Mouse (Mus musculus) hindbrain, embryonic 16.5 days (tissue): ENCODE measurements at regions not wholly inside any gene's neighbourhood (a gene's known extent, or its start where the extent isn't known, plus 50 kb on each side); places are given as distances from the start of the nearest gene placed in this dataset.

ENCODE experiments used
- ATAC-seq: fragments of 200-750 bp; cut with Nextera tagmentation; 2 replicates; pipeline ENCODE4 v1.8.0; 2017; ENCODE audit warnings: moderate TSS enrichment, moderate library complexity
- H3K27ac ChIP-seq: fragments of 300-500 bp; sonication (generic); 2 replicates; pipeline ENCODE4 v1.5.1; 2014; ENCODE audit warnings: low read depth, mild to moderate bottlenecking, control low read depth, low read length, moderate library complexity
- H3K27me3 ChIP-seq: fragments of 300-500 bp; sonication (generic); replicated peaks from 2 replicates; pipeline ENCODE4 v1.6.1; 2014; ENCODE audit warnings: low read length; ENCODE audit not compliant: control insufficient read depth, insufficient read depth
- H3K36me3 ChIP-seq: fragments of 300-500 bp; sonication (generic); 2 replicates; pipeline ENCODE4 v1.6.1; 2014; ENCODE audit warnings: mild to moderate bottlenecking, low read length, moderate library complexity, mixed read lengths; ENCODE audit not compliant: control insufficient read depth, insufficient read depth
- H3K4me1 ChIP-seq: fragments of 300-500 bp; sonication (generic); 2 replicates; pipeline ENCODE4 v1.6.1; 2014; ENCODE audit warnings: low read depth, low read length; ENCODE audit not compliant: control insufficient read depth, insufficient read depth
- H3K4me2 ChIP-seq: fragments of 300-500 bp; sonication (generic); 2 replicates; pipeline ENCODE4 v1.6.1; 2014; ENCODE audit warnings: mild to moderate bottlenecking, low read length, control low read depth, moderate library complexity
- H3K4me3 ChIP-seq: fragments of 300-500 bp; sonication (generic); 2 replicates; pipeline ENCODE4 v1.5.1; 2014; ENCODE audit warnings: mild to moderate bottlenecking, low read length, control low read depth, moderate library complexity
- H3K9ac ChIP-seq: fragments of 300-500 bp; sonication (generic); 2 replicates; pipeline ENCODE4 v1.6.1; 2014; ENCODE audit warnings: low read depth, mild to moderate bottlenecking, control low read depth, low read length, moderate library complexity
- H3K9me3 ChIP-seq: fragments of 300-500 bp; sonication (generic); 2 replicates; pipeline ENCODE4 v1.6.1; 2014; ENCODE audit warnings: mild to moderate bottlenecking, low read length, moderate library complexity; ENCODE audit not compliant: control insufficient read depth
- WGBS: fragments of 180-500 bp; shearing (Covaris S2); extraction: QIAGEN DNeasy Blood & Tissue Kit; methylation state at CpG from one replicate; pipeline ENCODE4 v1.1.7; 2014; 5-methylcytosine and 5-hydroxymethylcytosine counted together

DNA sequence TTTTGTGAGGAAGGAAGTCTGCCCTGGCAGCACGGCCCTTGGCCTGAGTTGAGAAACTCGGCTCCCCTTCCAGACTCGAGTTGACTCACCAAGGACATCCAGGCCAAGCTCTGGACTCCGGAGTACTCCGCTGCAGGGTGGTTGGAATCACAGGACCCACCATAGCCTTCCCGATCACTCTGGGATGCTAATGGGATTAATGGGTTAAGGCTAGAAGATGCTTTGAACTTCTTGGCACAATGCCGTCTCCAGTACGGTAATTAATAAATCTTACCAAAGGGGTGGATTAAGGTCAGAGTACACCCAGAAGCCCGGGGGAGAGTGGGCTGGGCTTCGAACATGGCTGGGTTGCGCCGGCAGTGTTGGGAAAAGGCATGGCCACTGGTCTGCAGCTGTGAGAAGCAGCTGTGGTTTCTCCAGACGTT is 200.8 kb upstream of the Dio3 start:
- Histone ChIP-seq H3K4me2 (no peak overlapping the region), H3K4me3 (no peak overlapping the region), H3K36me3 (no peaks in the 10 kb centered on the region), H3K4me1 (no peaks in the 10 kb centered on the region), H3K27me3 (no peaks in the 10 kb centered on the region), H3K9ac (no peak overlapping the region), H3K27ac (no peak overlapping the region), H3K9me3 (no peaks in the 10 kb centered on the region)
- whole genome bisulfite sequencing: 78% methylated on average over 13 of the region's 13 CpGs
- no peak for ATAC-seq

GRCm38 (mm10) chr12:110081831-110082615 is 196.8 kb upstream of the Dio3 start:
- Histone ChIP-seq H3K9me3 (no peaks in the 10 kb centered on the region), H3K9ac (no peak overlapping the region), H3K4me2 (no peak overlapping the region), H3K4me3 (no peak overlapping the region), H3K4me1 (no peaks in the 10 kb centered on the region), H3K27me3 (no peaks in the 10 kb centered on the region), H3K27ac (no peak overlapping the region), H3K36me3 (no peaks in the 10 kb centered on the region)
- WGBS: 90% methylated on average over 3 of the region's 3 CpGs
- no peak for ATAC-seq

DNA sequence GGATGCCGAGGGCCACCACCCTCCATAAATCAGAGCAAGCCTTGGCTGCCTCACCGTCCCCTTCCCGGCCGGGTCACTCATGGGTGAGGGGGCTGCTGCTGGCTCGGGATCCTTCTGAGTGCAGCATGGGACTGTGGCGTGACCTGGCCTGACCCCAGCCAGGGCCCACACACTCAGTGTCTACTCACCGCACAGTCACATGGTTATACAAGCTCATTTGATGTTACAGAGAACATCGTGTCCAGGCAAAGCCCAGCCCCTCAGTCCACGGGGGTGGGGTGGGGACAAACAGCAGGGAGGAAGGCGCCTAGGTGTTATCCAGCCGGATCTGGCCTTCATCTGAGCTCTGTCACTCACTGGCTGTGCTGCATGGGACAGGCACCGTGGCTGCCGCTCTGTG is 195.9 kb upstream of the Dio3 start:
- no peak overlapping the region for H3K4me2 ChIP-seq
- H3K4me3 ChIP-seq: no peak overlapping the region
- no peaks in the 10 kb centered on the region for H3K27me3 ChIP-seq
- no peak overlapping the region for H3K9ac ChIP-seq
- H3K4me1 ChIP-seq: no peaks in the 10 kb centered on the region
- ATAC-seq: no peak
- no peaks in the 10 kb centered on the region for H3K9me3 ChIP-seq
- no peaks in the 10 kb centered on the region for H3K36me3 ChIP-seq
- no peak overlapping the region for H3K27ac ChIP-seq
- 57% methylated on average over 13 of the region's 13 CpGs for WGBS

GRCm38 (mm10) chr12:110083471-110083870 is 195.4 kb upstream of the Dio3 start:
- no peaks in the 10 kb centered on the region for H3K27me3 ChIP-seq
- H3K27ac ChIP-seq: no peak overlapping the region
- no peak for ATAC-seq
- 76% methylated on average over 5 of the region's 5 CpGs for WGBS
- H3K9ac ChIP-seq: no peak overlapping the region
- H3K9me3 ChIP-seq: no peaks in the 10 kb centered on the region
- no peaks in the 10 kb centered on the region for H3K4me1 ChIP-seq
- no peak overlapping the region for H3K4me2 ChIP-seq
- no peak overlapping the region for H3K4me3 ChIP-seq
- no peaks in the 10 kb centered on the region for H3K36me3 ChIP-seq

DNA sequence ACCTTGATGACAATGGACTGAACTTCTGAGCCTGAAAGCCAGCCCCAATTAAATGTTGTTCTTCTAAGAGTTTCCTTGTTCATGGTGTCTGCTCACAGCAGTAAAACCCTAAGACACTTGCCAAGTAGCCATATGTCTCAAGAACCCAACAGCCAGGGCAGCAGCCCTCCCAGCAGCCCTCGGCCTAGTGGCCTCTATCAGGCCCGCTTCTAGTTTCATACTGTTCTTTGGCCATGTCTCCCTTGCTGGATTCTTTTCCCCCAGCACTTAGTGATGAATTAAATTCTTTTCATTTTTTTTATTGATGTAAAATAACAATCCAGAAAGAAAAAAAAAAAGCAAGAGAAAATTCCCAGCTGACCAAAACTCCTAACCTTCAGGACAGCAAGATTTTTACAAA is 191.9 kb upstream of the Dio3 start:
- WGBS: 75% methylated on average over 2 of the region's 2 CpGs
- H3K4me1 ChIP-seq: no peaks in the 10 kb centered on the region

DNA sequence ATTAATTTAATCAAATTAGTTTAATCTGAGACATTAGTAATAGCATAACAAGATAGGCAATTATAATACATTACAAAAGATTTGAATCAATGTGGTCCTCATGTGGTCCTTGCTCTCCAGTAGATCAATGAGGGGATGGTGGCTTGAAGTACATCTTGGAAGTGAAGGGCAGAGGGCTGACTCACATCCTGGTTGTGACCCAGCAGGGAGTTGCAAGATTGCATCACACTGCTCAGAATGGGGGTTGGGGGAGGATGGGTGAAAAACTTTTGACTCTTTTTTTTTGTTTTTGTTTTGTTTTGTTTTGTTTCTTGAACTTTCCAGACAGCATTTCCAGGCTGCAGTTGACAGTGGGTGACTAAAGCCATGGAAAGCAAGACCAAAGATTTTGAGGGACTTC is 191.1 kb upstream of the Dio3 start:
- no peak for ATAC-seq
- no peaks in the 10 kb centered on the region for H3K27me3 ChIP-seq

More for the DNA sequence above, 191.9 kb upstream of the Dio3 start:
- no peak for ATAC-seq
- Histone ChIP-seq H3K9ac (no peak overlapping the region), H3K4me3 (no peak overlapping the region), H3K27me3 (no peaks in the 10 kb centered on the region), H3K27ac (no peak overlapping the region), H3K36me3 (no peaks in the 10 kb centered on the region), H3K4me2 (no peak overlapping the region), H3K9me3 (no peaks in the 10 kb centered on the region)

DNA sequence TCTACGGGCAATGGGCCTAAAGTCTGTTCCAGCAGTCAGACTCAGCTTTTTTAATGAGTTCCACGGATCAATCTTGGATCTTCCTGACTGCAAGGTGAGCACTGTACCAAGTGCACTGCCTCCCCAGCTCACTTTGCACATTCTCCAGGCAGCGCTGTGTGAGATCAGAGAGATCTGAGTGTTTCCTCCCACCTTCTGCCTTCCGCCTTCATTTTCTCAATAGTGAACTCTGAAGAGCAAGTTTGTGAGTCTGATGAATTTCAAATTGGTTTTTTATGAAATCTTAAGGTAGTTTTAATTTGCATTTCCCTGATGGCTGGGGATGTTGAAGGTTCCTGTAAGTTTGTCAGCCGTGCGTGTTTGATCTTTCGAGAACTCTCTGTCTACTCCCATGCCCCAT is 176.7 kb upstream of the Dio3 start:
- no peak overlapping the region for H3K9ac ChIP-seq
- no peaks in the 10 kb centered on the region for H3K4me1 ChIP-seq
- no peaks in the 10 kb centered on the region for H3K36me3 ChIP-seq
- H3K27me3 ChIP-seq: no peaks in the 10 kb centered on the region
- ATAC-seq: no peak
- WGBS: 87% methylated on average over 7 of the region's 7 CpGs
- H3K27ac ChIP-seq: no peak overlapping the region
- H3K9me3 ChIP-seq: peaks cover 3% of the 10 kb centered on the region
- no peak overlapping the region for H3K4me2 ChIP-seq
- H3K4me3 ChIP-seq: no peak overlapping the region

More for the DNA sequence above, 191.1 kb upstream of the Dio3 start:
- Histone ChIP-seq H3K4me1 (peaks cover under 1% of the 10 kb centered on the region; the same call in 1 of the 2 replicates), H3K9ac (no peak overlapping the region), H3K9me3 (no peaks in the 10 kb centered on the region), H3K4me3 (no peak overlapping the region), H3K36me3 (no peaks in the 10 kb centered on the region), H3K4me2 (no peak overlapping the region), H3K27ac (no peak overlapping the region)

DNA sequence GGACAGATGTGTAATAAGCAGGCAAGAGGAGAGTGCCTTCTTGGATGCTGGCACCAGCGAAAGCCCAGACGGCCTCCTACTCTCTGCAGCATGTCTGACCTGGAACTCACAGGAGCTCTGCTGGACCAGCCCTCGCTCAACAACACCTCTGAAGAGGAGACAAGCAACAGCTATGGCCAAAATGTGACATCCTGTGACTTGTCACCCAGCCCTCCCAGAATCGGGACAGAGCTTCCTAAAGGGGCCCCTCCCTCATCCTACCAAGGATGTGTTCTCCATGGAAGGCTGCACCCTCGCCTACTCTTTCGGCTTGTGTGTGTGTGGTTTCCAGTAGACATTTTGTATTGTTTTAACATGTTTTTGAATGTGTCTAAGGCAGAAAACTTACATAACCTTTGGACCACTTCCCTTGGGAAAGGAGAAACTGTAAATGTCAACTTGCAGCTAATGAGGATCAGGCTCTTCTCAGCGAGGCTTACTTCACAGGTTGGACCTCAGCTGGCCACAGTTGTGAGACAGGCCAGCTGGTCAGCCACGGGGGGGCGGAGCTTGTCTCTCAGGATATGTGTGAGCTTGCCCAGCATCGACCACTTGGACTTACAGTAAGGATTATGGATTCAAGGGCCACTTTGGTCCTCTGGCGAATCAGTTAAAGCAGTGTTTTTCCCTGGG is 166.7 kb upstream of the Dio3 start:
- 80% methylated on average over 11 of the region's 11 CpGs for WGBS
- no peak overlapping the region for H3K9ac ChIP-seq
- ATAC-seq: no peak

GRCm38 (mm10) chr12:110112723-110113105 is 166.2 kb upstream of the Dio3 start:
- Histone ChIP-seq H3K4me1 (0 out of 2 replicates have a peak, but pooled peaks cover 2% of the 10 kb centered on the region), H3K36me3 (no peaks in the 10 kb centered on the region), H3K9ac (no peak overlapping the region), H3K27me3 (no peaks in the 10 kb centered on the region), H3K27ac (no peak overlapping the region), H3K4me2 (no peak overlapping the region), H3K9me3 (no peaks in the 10 kb centered on the region), H3K4me3 (no peak overlapping the region)
- 90% methylated on average over 7 of the region's 7 CpGs for WGBS
- no peak for ATAC-seq

More for the DNA sequence above, 166.7 kb upstream of the Dio3 start:
- no peaks in the 10 kb centered on the region for H3K36me3 ChIP-seq
- H3K4me1 ChIP-seq: 0 out of 2 replicates have a peak, but pooled peaks cover 2% of the 10 kb centered on the region
- no peak overlapping the region for H3K4me2 ChIP-seq
- H3K9me3 ChIP-seq: no peaks in the 10 kb centered on the region
- H3K4me3 ChIP-seq: no peak overlapping the region
- H3K27me3 ChIP-seq: no peaks in the 10 kb centered on the region
- no peak overlapping the region for H3K27ac ChIP-seq
